Mouse (Mus musculus): Measurements from ENCODE around the gene Abl1.

DNA sequence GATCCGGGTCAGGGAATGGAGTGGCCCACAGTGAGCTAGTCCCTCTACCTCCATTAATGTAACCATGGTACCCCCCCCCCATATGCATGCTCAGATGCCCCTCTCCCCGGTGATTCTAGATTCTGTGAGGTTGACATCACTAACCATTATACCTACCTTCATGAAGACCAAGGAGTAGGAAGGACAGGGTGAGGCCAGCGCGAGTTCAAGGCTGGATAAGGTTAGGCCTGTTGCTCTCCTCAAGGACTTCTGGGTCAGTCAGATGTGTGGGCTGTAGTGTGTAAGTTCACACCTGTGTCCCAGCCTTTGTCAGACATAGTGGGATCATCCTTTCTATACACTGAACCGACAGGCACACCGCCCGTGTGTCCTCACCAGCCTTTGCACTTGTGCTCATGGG lies 31.8 kb upstream of the Abl1 start:
- TF ChIP-seq EP300 (IDR thresholded peaks at IDR 0.05; ENCODE audit: low read depth) (no peak), CTCF (IDR thresholded peaks at IDR 0.05; ENCODE audit: low read depth) (no peak)
